Comparison of ENCODE assay signal across 13 mouse cellular contexts in genomic region chr7:45721642-45722347, GRCm38 (mm10). TPM values are rescaled to one million over a fixed set of nuclear protein-coding genes. Genes with fewer than 3 reads are reported as not detected.
DNase-seq lines count a peak whose midpoint lies in the region; ATAC-seq and TF ChIP-seq lines count a peak whose summit lies in the region.
"Had no signal": no experiment of that assay in that cellular context is flagged by ENCODE, and none has a peak within 500 bp of the region (broad histone marks: within the 10 kb centered on the region; RNA-seq: fewer than 3 reads in every experiment).

No protein-coding gene starts in this region.

- H3K4me1 ChIP-seq in lung, embryonic 16.5 days (replicated peaks; ENCODE audit: control insufficient read depth, insufficient read depth, low read length), result peaks cover 12% of the 10 kb centered on the region

- H3K4me2 ChIP-seq in lung, embryonic 16.5 days (ENCODE audit: low read depth, low read length), result no peak overlapping the region
- no peak overlapping the region for H3K4me2 ChIP-seq in myocyte (ENCODE audit: low read depth)
- H3K4me2 ChIP-seq: forebrain, embryonic 15.5 days had no signal

- DNase-seq in gastrocnemius, postnatal 10 days, result peak; percentile 25
- no peak for DNase-seq in gastrocnemius, adult 18-20 months (ENCODE audit: low spot score)
- DNase-seq in lung, postnatal 10 days, result no peak
- DNase-seq in cerebellum, postnatal 14 days, result peak; percentile 68 to 72
- no peak for DNase-seq in layer of hippocampus, adult 9-10 months (ENCODE audit: low spot score)

- H3K27me3 ChIP-seq in lung, embryonic 16.5 days (ENCODE audit: control insufficient read depth, insufficient read depth, low read depth, low read length), result no peaks in the 10 kb centered on the region
- H3K27me3 ChIP-seq in myocyte (ENCODE audit: control insufficient read depth, insufficient read depth, insufficient read length), result no peaks in the 10 kb centered on the region
- H3K27me3 ChIP-seq: forebrain, embryonic 15.5 days had no signal

- peaks cover 22% of the 10 kb centered on the region for H3K79me2 ChIP-seq in myocyte (ENCODE audit: control insufficient read depth, insufficient read depth)

- no peak for ATAC-seq in lung, embryonic 16.5 days (ENCODE audit: low read depth)
- ATAC-seq in megakaryocyte progenitor cell, adult 5-6 weeks (replicated peaks; ENCODE audit: poor library complexity), result no peak
- ATAC-seq: activated CD4-positive, CD25-positive, alpha-beta regulatory T cell, adult 4 months; CD4-positive, CD25-positive, alpha-beta regulatory T cell, adult 4 months; forebrain, embryonic 15.5 days had no signal

- peak; percentile 33 for TF ChIP-seq POLR2A in myocyte (IDR thresholded peaks at IDR 0.05; ENCODE audit: insufficient read length, low read depth)

- 0 out of 2 replicates have a peak overlapping the region, but pooled peaks have one; percentile 14 for H3K9ac ChIP-seq in lung, embryonic 16.5 days (ENCODE audit: low read length)
- H3K9ac ChIP-seq: forebrain, embryonic 15.5 days had no signal

- H3K4me3 ChIP-seq in lung, embryonic 16.5 days (ENCODE audit: low read length), result no peak overlapping the region
- no peak overlapping the region for H3K4me3 ChIP-seq in myocyte
- H3K4me3 ChIP-seq: forebrain, embryonic 15.5 days had no signal

- H3K36me3 ChIP-seq in lung, embryonic 16.5 days (ENCODE audit: control insufficient read depth, insufficient read depth, low read length), result peaks cover 40% of the 10 kb centered on the region
- no peaks in the 10 kb centered on the region for H3K36me3 ChIP-seq in myocyte (ENCODE audit: control insufficient read depth, insufficient read depth)

- no peaks in the 10 kb centered on the region for H3K9me3 ChIP-seq in lung, embryonic 16.5 days (ENCODE audit: control insufficient read depth, low read length)
- H3K9me3 ChIP-seq: forebrain, embryonic 15.5 days had no signal

- 60% methylated on average over 13 of the region's 13 CpGs for WGBS in lung, embryonic 16.5 days

- H3K27ac ChIP-seq in lung, embryonic 16.5 days (ENCODE audit: low read length), result no peak overlapping the region
- H3K27ac ChIP-seq: forebrain, embryonic 15.5 days had no signal

- no peak overlapping the region for H3ac ChIP-seq in myocyte (ENCODE audit: control insufficient read depth, insufficient read length)

TF ChIP-seq in myocyte, 11 proteins besides CTCF, POLR2A, EP300 and RAD21:
- TF ChIP-seq MAX (IDR thresholded peaks at IDR 0.05; ENCODE audit: low read depth) (no peak), POLR2AphosphoS2 (IDR thresholded peaks at IDR 0.05; ENCODE audit: insufficient read length, low read depth) (peak; percentile 74)

RNA-seq across cellular contexts. Expression of gene Fam83e, which starts 0.8 kb away (rescaled TPM):
- total RNA-seq in gastrocnemius, postnatal 10 days (2021), result under 1 TPM; 0.12 to 0.45 TPM
- total RNA-seq in gastrocnemius, adult 18-20 months (2021), result under 1 TPM in 1 of 2 experiments, not detected in 1; 0.18 TPM
- polyA plus RNA-seq in lung, embryonic 16.5 days (2015; fragmentation: Nextera tagmentation; extraction: Ambion mirVana), result 2.0 and 2.1 TPM in 2 replicates
- polyA plus RNA-seq in myocyte (2012; fragmentation: generic; extraction: Trizol), result 0.18 TPM
- 0.54 and 0.78 TPM in 2 replicates for total RNA-seq in megakaryocyte progenitor cell, adult 5-6 weeks (2015)
- 0.37 and 0.51 TPM in 2 replicates for total RNA-seq in megakaryocyte progenitor cell, adult 5-6 weeks (2017)
- polyA plus RNA-seq: activated CD4-positive, CD25-positive, alpha-beta regulatory T cell, adult 4 months; CD4-positive, CD25-positive, alpha-beta regulatory T cell, adult 4 months had no signal

RNA-seq across cellular contexts. Expression of gene Spaca4, which starts 3.8 kb away (rescaled TPM):
- total RNA-seq in gastrocnemius, postnatal 10 days (2021), result not detected
- total RNA-seq in gastrocnemius, adult 18-20 months (2021), result not detected
- polyA plus RNA-seq in lung, embryonic 16.5 days (2015; fragmentation: Nextera tagmentation; extraction: Ambion mirVana), result not detected in 2 replicates
- polyA plus RNA-seq in myocyte (2012; fragmentation: generic; extraction: Trizol), result not detected
- not detected in 2 replicates for total RNA-seq in megakaryocyte progenitor cell, adult 5-6 weeks (2015)
- total RNA-seq in megakaryocyte progenitor cell, adult 5-6 weeks (2017), result not detected in 2 replicates
- total RNA-seq: hematopoietic stem cell, adult 5-6 weeks; layer of hippocampus, adult 8-10 months had no signal
- polyA plus RNA-seq: activated CD4-positive, CD25-positive, alpha-beta regulatory T cell, adult 4 months; CD4-positive, CD25-positive, alpha-beta regulatory T cell, adult 4 months; forebrain, embryonic 15.5 days had no signal

RNA-seq across cellular contexts. Expression of gene Sphk2, which starts 4.0 kb away (rescaled TPM):
- total RNA-seq in gastrocnemius, postnatal 10 days (2021), result 10 to 100 TPM; 11.8 to 13.8 TPM
- 10 to 100 TPM; 15.2 to 15.6 TPM for total RNA-seq in gastrocnemius, adult 18-20 months (2021)
- 28.9 TPM in 2 replicates for polyA plus RNA-seq in lung, embryonic 16.5 days (2015; fragmentation: Nextera tagmentation; extraction: Ambion mirVana)
- polyA plus RNA-seq in myocyte (2012; fragmentation: generic; extraction: Trizol), result 22.8 TPM
- 10.6 and 14.5 TPM in 2 replicates for total RNA-seq in megakaryocyte progenitor cell, adult 5-6 weeks (2015)
- total RNA-seq in megakaryocyte progenitor cell, adult 5-6 weeks (2017), result 9.8 and 10.2 TPM in 2 replicates

RNA-seq across cellular contexts. Expression of gene Rpl18, which starts 6.5 kb away (rescaled TPM):
- total RNA-seq in gastrocnemius, postnatal 10 days (2021), result 100 to 1,000 TPM; 793 to 822 TPM
- 100 to 1,000 TPM; 442 to 461 TPM for total RNA-seq in gastrocnemius, adult 18-20 months (2021)
- polyA plus RNA-seq in lung, embryonic 16.5 days (2015; fragmentation: Nextera tagmentation; extraction: Ambion mirVana), result 984 and 1,005 TPM in 2 replicates
- polyA plus RNA-seq in myocyte (2012; fragmentation: generic; extraction: Trizol), result 3,224 TPM
- 1,825 and 1,988 TPM in 2 replicates for total RNA-seq in megakaryocyte progenitor cell, adult 5-6 weeks (2015)
- total RNA-seq in megakaryocyte progenitor cell, adult 5-6 weeks (2017), result 1,777 and 2,306 TPM in 2 replicates

RNA-seq across cellular contexts. Expression of gene Dbp, which starts 16.9 kb away (rescaled TPM):
- total RNA-seq in gastrocnemius, postnatal 10 days (2021), result 10 to 100 TPM; 35.9 to 37.9 TPM
- total RNA-seq in gastrocnemius, adult 18-20 months (2021), result 10 to 100 TPM; 19.4 to 22.9 TPM
- 1.5 and 1.7 TPM in 2 replicates for polyA plus RNA-seq in lung, embryonic 16.5 days (2015; fragmentation: Nextera tagmentation; extraction: Ambion mirVana)
- polyA plus RNA-seq in myocyte (2012; fragmentation: generic; extraction: Trizol), result 26.2 TPM
- total RNA-seq in megakaryocyte progenitor cell, adult 5-6 weeks (2015), result 3.6 and 5.6 TPM in 2 replicates
- total RNA-seq in megakaryocyte progenitor cell, adult 5-6 weeks (2017), result 6.2 and 7.2 TPM in 2 replicates

Comparison
In these comparisons a context has a peak if more than half of its experiments do, and no peak if none do; other contexts are left out.
1. DNase-seq: peak in gastrocnemius, postnatal 10 days (single experiment) and cerebellum, postnatal 14 days (2 of 2); none in gastrocnemius, adult 18-20 months (single experiment), lung, postnatal 10 days (single experiment) and layer of hippocampus, adult 9-10 months (single experiment).